Mouse (Mus musculus) MEL (cell line): ENCODE results near the gene Ctnnd2.

Experiments
- CHD2 ChIP-seq: IDR thresholded peaks from 2 replicates; pipeline ENCODE4 v1.6.1; 2011; ENCODE audit warnings: low read length, improper control_type of control experiment
- CTCF ChIP-seq, 3 experiments: IDR thresholded peaks in 2 of 3; conservative IDR thresholded peaks in 1 of 3; 2 replicates each; pipeline ENCODE4 v1.5.1; 2011 to 2012; ENCODE audit warnings: low read length in 3 of 3, low read depth in 2 of 3, mild to moderate bottlenecking in 2 of 3, improper control_type of control experiment in 1 of 3, inconsistent platforms in 1 of 3, mixed read lengths in 1 of 3, moderate library complexity in 1 of 3; ENCODE audit not compliant: control insufficient read depth in 1 of 3, insufficient read depth in 1 of 3, poor library complexity in 1 of 3, severe bottlenecking in 1 of 3
- ELF1 ChIP-seq: IDR thresholded peaks from 2 replicates; pipeline ENCODE4 v1.6.1; 2014; ENCODE audit warnings: low read depth, mild to moderate bottlenecking, inconsistent platforms, low read length, improper control_type of control experiment, moderate library complexity
- TCF12 ChIP-seq: IDR thresholded peaks from 2 replicates; pipeline ENCODE4 v1.6.1; 2014; ENCODE audit warnings: low read depth, mild to moderate bottlenecking, inconsistent platforms, low read length, improper control_type of control experiment, moderate library complexity

GRCm38 (mm10) chr15:30371151-30371550 is 198.8 kb downstream of the Ctnnd2 start:
- TF ChIP-seq CHD2 (no peak), ELF1 (no peak), TCF12 (no peak), CTCF (IDR thresholded peaks at IDR 0.05 in 2 of 3, conservative IDR thresholded peaks at IDR 0.05 in 1 of 3; ENCODE audit: control insufficient read depth in 1 of 3, insufficient read depth in 1 of 3, low read depth in 2 of 3, low read length in 3 of 3, poor library complexity in 1 of 3, severe bottlenecking in 1 of 3) (no peak)
